Mouse (Mus musculus): Measurements from ENCODE around the gene Faah.

DNA sequence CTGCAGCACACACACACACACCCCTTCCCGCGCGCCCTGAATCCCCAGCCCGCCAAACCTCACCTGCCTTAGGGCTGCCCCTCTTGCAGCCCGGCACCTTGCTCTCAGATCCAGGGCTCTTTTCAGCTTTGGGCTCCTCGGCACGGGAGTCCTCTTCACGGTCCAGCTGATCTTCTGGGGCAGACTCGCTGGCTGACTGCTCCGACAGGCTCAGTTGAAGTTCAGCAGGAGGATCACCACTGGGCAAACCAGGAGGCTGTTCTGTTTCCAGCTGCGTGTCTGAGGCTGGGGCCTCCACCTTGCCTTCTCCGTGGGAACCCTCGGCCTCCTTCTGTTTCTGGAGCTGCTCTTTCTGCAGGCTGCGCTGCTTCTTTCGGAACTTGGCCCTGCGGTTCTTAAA, 97.8 kb downstream of the Faah start:
- no peak for TF ChIP-seq POLR2A (IDR thresholded peaks at IDR 0.05; ENCODE audit: control insufficient read depth in 1 of 2, insufficient read depth in 1 of 2, low read depth in 1 of 2, low read length in 2 of 2, poor library complexity in 1 of 2)
- no peak for TF ChIP-seq E2F4 (IDR thresholded peaks at IDR 0.05; ENCODE audit: borderline replicate concordance, low read depth, low read length)
